Comparison of ENCODE assay signal across 34 mouse cellular contexts in genomic region chr2:162899880-162900589, GRCm38 (mm10). TPM values are rescaled to one million over a fixed set of nuclear protein-coding genes. Genes with fewer than 3 reads are reported as not detected.
DNase-seq lines count a peak whose midpoint lies in the region; ATAC-seq and TF ChIP-seq lines count a peak whose summit lies in the region.
"Had no signal": no experiment of that assay in that cellular context is flagged by ENCODE, and none has a peak within 500 bp of the region (broad histone marks: within the 10 kb centered on the region; RNA-seq: fewer than 3 reads in every experiment).

No protein-coding gene starts in this region.

- no peaks in the 10 kb centered on the region for H3K27me3 ChIP-seq in embryonic facial prominence, embryonic 14.5 days (replicated peaks; ENCODE audit: control insufficient read depth, insufficient read depth, low read length)
- no peaks in the 10 kb centered on the region for H3K27me3 ChIP-seq in embryonic facial prominence, embryonic 10.5 days (replicated peaks; ENCODE audit: low read depth, poor library complexity, severe bottlenecking)
- H3K27me3 ChIP-seq in hindbrain, embryonic 11.5 days (ENCODE audit: control insufficient read depth, insufficient read depth, low read length): no peaks in the 10 kb centered on the region
- no peaks in the 10 kb centered on the region for H3K27me3 ChIP-seq in hindbrain, embryonic 16.5 days (replicated peaks; ENCODE audit: control insufficient read depth, insufficient read depth, low read length)
- H3K27me3 ChIP-seq in neural tube, embryonic 13.5 days: no peaks in the 10 kb centered on the region
- H3K27me3 ChIP-seq in stomach, postnatal 0 days (ENCODE audit: control insufficient read depth, insufficient read depth, low read length): no peaks in the 10 kb centered on the region
- H3K27me3 ChIP-seq: embryonic facial prominence, embryonic 13.5 days; heart, embryonic 12.5 days; kidney, embryonic 15.5 days; limb, embryonic 12.5 days; midbrain, embryonic 15.5 days had no signal

- H3K9ac ChIP-seq in embryonic facial prominence, embryonic 14.5 days (ENCODE audit: low read depth, low read length): no peak overlapping the region
- H3K9ac ChIP-seq in hindbrain, embryonic 11.5 days (ENCODE audit: low read depth, low read length): no peak overlapping the region
- no peak overlapping the region for H3K9ac ChIP-seq in hindbrain, embryonic 16.5 days (ENCODE audit: low read depth, low read length)
- no peak overlapping the region for H3K9ac ChIP-seq in neural tube, embryonic 13.5 days
- no peak overlapping the region for H3K9ac ChIP-seq in stomach, postnatal 0 days (ENCODE audit: low read length)
- H3K9ac ChIP-seq: embryonic facial prominence, embryonic 13.5 days; heart, embryonic 12.5 days; kidney, embryonic 15.5 days; limb, embryonic 12.5 days; liver, postnatal 0 days; midbrain, embryonic 15.5 days had no signal

- no peak for TF ChIP-seq CTCF in stomach, postnatal 0 days (IDR thresholded peaks at IDR 0.05; ENCODE audit: low read depth)

- peak; percentile 18; the same call in 1 of the 2 replicates for ATAC-seq in embryonic facial prominence, embryonic 14.5 days (ENCODE audit: low read depth)
- ATAC-seq in hindbrain, embryonic 11.5 days (ENCODE audit: low FRiP score): no peak
- ATAC-seq in hindbrain, embryonic 16.5 days: no peak; the same call in 1 of the 2 replicates
- no peak for ATAC-seq in neural tube, embryonic 13.5 days (ENCODE audit: low read depth)
- peak; percentile 71 for ATAC-seq in stomach, postnatal 0 days (ENCODE audit: low FRiP score, low TSS enrichment)
- ATAC-seq: activated CD4-positive, CD25-positive, alpha-beta regulatory T cell, adult 4 months; liver, postnatal 0 days; midbrain, embryonic 15.5 days had no signal

- H3K4me2 ChIP-seq in embryonic facial prominence, embryonic 14.5 days (ENCODE audit: low read depth, low read length): no peak overlapping the region
- H3K4me2 ChIP-seq in hindbrain, embryonic 11.5 days (replicated peaks; ENCODE audit: low read depth, low read length): no peak overlapping the region
- no peak overlapping the region for H3K4me2 ChIP-seq in hindbrain, embryonic 16.5 days (ENCODE audit: low read length)
- H3K4me2 ChIP-seq in neural tube, embryonic 13.5 days: no peak overlapping the region
- no peak overlapping the region for H3K4me2 ChIP-seq in stomach, postnatal 0 days (replicated peaks; ENCODE audit: low read depth)
- H3K4me2 ChIP-seq: embryonic facial prominence, embryonic 13.5 days; heart, embryonic 12.5 days; kidney, embryonic 15.5 days; limb, embryonic 12.5 days; liver, embryonic 11.5 days; midbrain, embryonic 15.5 days had no signal

- H3K27ac ChIP-seq in embryonic facial prominence, embryonic 14.5 days (replicated peaks; ENCODE audit: low read depth, low read length): no peak overlapping the region
- H3K27ac ChIP-seq in embryonic facial prominence, embryonic 10.5 days (replicated peaks): no peak overlapping the region
- no peak overlapping the region for H3K27ac ChIP-seq in hindbrain, embryonic 11.5 days (ENCODE audit: low read depth, low read length)
- H3K27ac ChIP-seq in hindbrain, embryonic 16.5 days (ENCODE audit: low read depth, low read length): no peak overlapping the region
- 0 out of 2 replicates have a peak overlapping the region, but pooled peaks have one; percentile 18 for H3K27ac ChIP-seq in neural tube, embryonic 13.5 days (replicated peaks)
- H3K27ac ChIP-seq in stomach, postnatal 0 days (replicated peaks): no peak overlapping the region
- H3K27ac ChIP-seq: embryonic facial prominence, embryonic 13.5 days; heart, adult 2 months; hindbrain, postnatal 0 days; kidney, embryonic 15.5 days; left cerebral cortex, adult 2 months; limb, embryonic 12.5 days; midbrain, embryonic 15.5 days had no signal

- no peaks in the 10 kb centered on the region for H3K36me3 ChIP-seq in embryonic facial prominence, embryonic 14.5 days (ENCODE audit: control insufficient read depth, insufficient read depth, low read length)
- no peaks in the 10 kb centered on the region for H3K36me3 ChIP-seq in embryonic facial prominence, embryonic 10.5 days (replicated peaks)
- H3K36me3 ChIP-seq in hindbrain, embryonic 11.5 days (ENCODE audit: control insufficient read depth, insufficient read depth, low read length): no peaks in the 10 kb centered on the region
- H3K36me3 ChIP-seq in hindbrain, embryonic 16.5 days (ENCODE audit: control insufficient read depth, insufficient read depth, low read length): no peaks in the 10 kb centered on the region
- no peaks in the 10 kb centered on the region for H3K36me3 ChIP-seq in neural tube, embryonic 13.5 days
- H3K36me3 ChIP-seq in stomach, postnatal 0 days (ENCODE audit: control insufficient read depth, insufficient read depth, low read length): no peaks in the 10 kb centered on the region
- H3K36me3 ChIP-seq: embryonic facial prominence, embryonic 13.5 days; heart, embryonic 12.5 days; kidney, embryonic 15.5 days; limb, embryonic 12.5 days; midbrain, embryonic 15.5 days had no signal

- no peaks in the 10 kb centered on the region for H3K4me1 ChIP-seq in embryonic facial prominence, embryonic 14.5 days (ENCODE audit: control insufficient read depth, insufficient read depth, low read length)
- peaks cover 13% of the 10 kb centered on the region for H3K4me1 ChIP-seq in embryonic facial prominence, embryonic 10.5 days
- H3K4me1 ChIP-seq in hindbrain, embryonic 11.5 days (replicated peaks; ENCODE audit: control insufficient read depth, insufficient read depth, low read length): no peaks in the 10 kb centered on the region
- H3K4me1 ChIP-seq in hindbrain, embryonic 16.5 days (ENCODE audit: control insufficient read depth, insufficient read depth, low read depth, low read length): peaks cover 7% of the 10 kb centered on the region
- H3K4me1 ChIP-seq in neural tube, embryonic 13.5 days (replicated peaks): peaks cover 10% of the 10 kb centered on the region
- H3K4me1 ChIP-seq in stomach, postnatal 0 days (replicated peaks; ENCODE audit: control insufficient read depth, insufficient read depth): no peaks in the 10 kb centered on the region; the same call in 1 of the 2 replicates
- H3K4me1 ChIP-seq: embryonic facial prominence, embryonic 13.5 days; kidney, embryonic 15.5 days; limb, embryonic 12.5 days had no signal

- no peak overlapping the region for H3K4me3 ChIP-seq in embryonic facial prominence, embryonic 14.5 days (ENCODE audit: low read depth, low read length)
- H3K4me3 ChIP-seq in embryonic facial prominence, embryonic 10.5 days: no peak overlapping the region
- no peak overlapping the region for H3K4me3 ChIP-seq in hindbrain, embryonic 11.5 days (ENCODE audit: low read depth, low read length)
- no peak overlapping the region for H3K4me3 ChIP-seq in hindbrain, embryonic 16.5 days (ENCODE audit: low read length)
- H3K4me3 ChIP-seq in neural tube, embryonic 13.5 days: no peak overlapping the region
- no peak overlapping the region for H3K4me3 ChIP-seq in stomach, postnatal 0 days (ENCODE audit: low read depth, low read length)
- H3K4me3 ChIP-seq: embryonic facial prominence, embryonic 13.5 days; erythroblast, embryonic 14.5 days; heart, adult 2 months; heart, embryonic 12.5 days; kidney, embryonic 15.5 days; left cerebral cortex, adult 2 months; limb, embryonic 12.5 days; midbrain, embryonic 15.5 days; myocyte had no signal

- TF ChIP-seq EP300 in stomach, postnatal 0 days (optimal IDR thresholded peaks at IDR 0.05): no peak

- H3K9me3 ChIP-seq in embryonic facial prominence, embryonic 14.5 days (ENCODE audit: control insufficient read depth, low read length): no peaks in the 10 kb centered on the region
- no peaks in the 10 kb centered on the region for H3K9me3 ChIP-seq in embryonic facial prominence, embryonic 10.5 days
- no peaks in the 10 kb centered on the region for H3K9me3 ChIP-seq in hindbrain, embryonic 11.5 days (ENCODE audit: control insufficient read depth, low read length)
- no peaks in the 10 kb centered on the region for H3K9me3 ChIP-seq in hindbrain, embryonic 16.5 days (ENCODE audit: control insufficient read depth, low read length)
- H3K9me3 ChIP-seq in neural tube, embryonic 13.5 days: no peaks in the 10 kb centered on the region
- no peaks in the 10 kb centered on the region for H3K9me3 ChIP-seq in stomach, postnatal 0 days (ENCODE audit: control insufficient read depth, low read length)
- H3K9me3 ChIP-seq: embryonic facial prominence, embryonic 13.5 days; heart, embryonic 12.5 days; kidney, embryonic 15.5 days; limb, embryonic 12.5 days; midbrain, embryonic 15.5 days had no signal

- WGBS in embryonic facial prominence, embryonic 14.5 days: 74% methylated on average over 12 of the region's 12 CpGs
- 75% methylated on average over 12 of the region's 12 CpGs for WGBS in embryonic facial prominence, embryonic 10.5 days
- WGBS in hindbrain, embryonic 11.5 days: 75% methylated on average over 12 of the region's 12 CpGs
- WGBS in hindbrain, embryonic 16.5 days: 60% methylated on average over 12 of the region's 12 CpGs
- 68% methylated on average over 12 of the region's 12 CpGs for WGBS in neural tube, embryonic 13.5 days
- 52% methylated on average over 12 of the region's 12 CpGs for WGBS in stomach, postnatal 0 days

- no peak for DNase-seq in embryonic facial prominence, embryonic 14.5 days (ENCODE audit: low spot score)
- no peak for DNase-seq in embryonic facial prominence, embryonic 10.5 days (ENCODE audit: low spot score)
- DNase-seq in hindbrain, embryonic 11.5 days (ENCODE audit: low spot score): peak; percentile 18
- DNase-seq in neural tube, embryonic 10.5 days (ENCODE audit: extremely low spot score, low spot score): no peak
- peak; percentile 53 for DNase-seq in stomach, postnatal 0 days (ENCODE audit: low spot score)
- DNase-seq in adrenal gland, postnatal 14 days: no peak
- DNase-seq: adrenal gland, adult 8-10 months; cerebellum, adult 9-10 months; cerebellum, postnatal 36 days; embryo, embryonic 11 days; heart, postnatal 4 days; kidney, adult 18-20 months; kidney, postnatal 25 days; liver, postnatal 0 days; lung, postnatal 36 days; right cerebral cortex, postnatal 14 days; spleen, adult 18-20 months had no signal

RNA-seq across cellular contexts. Expression of gene Srsf6, which starts 31.3 kb away (rescaled TPM):
- polyA plus RNA-seq in embryonic facial prominence, embryonic 14.5 days (2014; fragmentation: Nextera tagmentation; extraction: Ambion mirVana): 173 and 201 TPM in 2 replicates
- polyA plus RNA-seq in embryonic facial prominence, embryonic 10.5 days (2016; fragmentation: Nextera tagmentation; extraction: Ambion mirVana): 279 and 285 TPM in 2 replicates
- polyA plus RNA-seq in hindbrain, embryonic 11.5 days (2014; fragmentation: Nextera tagmentation; extraction: Ambion mirVana): 265 and 280 TPM in 2 replicates
- polyA plus RNA-seq in hindbrain, embryonic 16.5 days (2015; fragmentation: Nextera tagmentation; extraction: Ambion mirVana): 112 and 121 TPM in 2 replicates
- polyA plus RNA-seq in neural tube, embryonic 13.5 days (2015; fragmentation: Nextera tagmentation; extraction: Ambion mirVana): 167 and 187 TPM in 2 replicates
- 64.8 and 67.5 TPM in 2 replicates for polyA plus RNA-seq in stomach, postnatal 0 days (2015; fragmentation: Nextera tagmentation; extraction: Ambion mirVana)
- total RNA-seq in adrenal gland, postnatal 14 days (2021): 181 and 186 TPM in 2 replicates

RNA-seq across cellular contexts. Expression of gene L3mbtl1, which starts 43.2 kb away (rescaled TPM):
- 0.25 and 0.54 TPM in 2 replicates for polyA plus RNA-seq in embryonic facial prominence, embryonic 14.5 days (2014; fragmentation: Nextera tagmentation; extraction: Ambion mirVana)
- polyA plus RNA-seq in embryonic facial prominence, embryonic 10.5 days (2016; fragmentation: Nextera tagmentation; extraction: Ambion mirVana): 0.06 and 0.19 TPM in 2 replicates
- polyA plus RNA-seq in hindbrain, embryonic 11.5 days (2014; fragmentation: Nextera tagmentation; extraction: Ambion mirVana): 0.13 and 0.45 TPM in 2 replicates
- 5.8 and 7.2 TPM in 2 replicates for polyA plus RNA-seq in hindbrain, embryonic 16.5 days (2015; fragmentation: Nextera tagmentation; extraction: Ambion mirVana)
- polyA plus RNA-seq in neural tube, embryonic 13.5 days (2015; fragmentation: Nextera tagmentation; extraction: Ambion mirVana): 0.96 and 1.1 TPM in 2 replicates
- polyA plus RNA-seq in stomach, postnatal 0 days (2015; fragmentation: Nextera tagmentation; extraction: Ambion mirVana): 0.02 and 0.24 TPM in 2 replicates
- 0.34 and 0.74 TPM in 2 replicates for total RNA-seq in adrenal gland, postnatal 14 days (2021)
- total RNA-seq: CH12.LX; gastrocnemius, adult 8-10 months; heart, postnatal 4 days had no signal
- polyA plus RNA-seq: erythroblast, embryonic 14.5 days; heart, embryonic 12.5 days; heart, postnatal 0 days; myocyte had no signal

Comparison
In these comparisons a context has a peak if more than half of its experiments do, and no peak if none do; other contexts are left out.
1. ATAC-seq: peak in embryonic facial prominence, embryonic 14.5 days (single experiment) and stomach, postnatal 0 days (single experiment); none in hindbrain, embryonic 11.5 days (single experiment), hindbrain, embryonic 16.5 days (single experiment) and neural tube, embryonic 13.5 days (single experiment).
2. DNase-seq: peak in hindbrain, embryonic 11.5 days (single experiment) and stomach, postnatal 0 days (single experiment); none in embryonic facial prominence, embryonic 14.5 days (single experiment), embryonic facial prominence, embryonic 10.5 days (single experiment), neural tube, embryonic 10.5 days (single experiment) and adrenal gland, postnatal 14 days (single experiment).